Mouse (Mus musculus): ENCODE measurements at regions not wholly inside any gene's neighbourhood (a gene's known extent, or its start where the extent isn't known, plus 50 kb on each side); places are given as distances from the start of the nearest gene placed in this dataset.

DNA sequence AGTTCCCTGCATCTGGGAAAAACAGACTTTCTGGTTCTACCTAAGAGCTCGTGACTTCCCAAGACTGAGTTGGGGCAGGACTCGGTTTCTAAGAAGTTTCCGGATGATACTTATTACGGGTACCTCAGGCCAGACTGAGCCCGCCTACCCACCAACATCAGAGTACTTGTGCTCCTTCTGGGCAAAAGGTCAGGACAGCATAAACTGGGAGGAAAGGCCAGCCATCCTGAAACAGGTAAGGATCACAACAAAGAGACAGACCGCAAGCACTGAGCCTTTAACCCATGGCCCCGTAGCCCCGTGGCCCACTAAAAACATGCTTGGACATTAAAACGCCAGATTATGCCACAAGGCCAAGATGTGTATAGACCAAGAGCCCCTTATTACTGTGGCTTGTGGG, 199.6 kb downstream of the Ttc8 start:
- TF ChIP-seq CTCF (IDR thresholded peaks at IDR 0.05; ENCODE audit: control insufficient read depth, insufficient read depth, insufficient replicate concordance, low read depth, low read length): no peak
- TF ChIP-seq POLR2A (IDR thresholded peaks at IDR 0.05; ENCODE audit: control insufficient read depth, low read depth, low read length): no peak
